Mouse (Mus musculus) frontal cortex, postnatal 36 days (tissue): ENCODE measurements around the gene Wdr20.

ENCODE experiments used
- DNase-seq, 2 experiments: peaks; one replicate each; pipeline ENCODE4 v3.0.0; 2022; ENCODE audit warnings: low spot score in 2 of 2

The Wdr20 gene

DNA sequence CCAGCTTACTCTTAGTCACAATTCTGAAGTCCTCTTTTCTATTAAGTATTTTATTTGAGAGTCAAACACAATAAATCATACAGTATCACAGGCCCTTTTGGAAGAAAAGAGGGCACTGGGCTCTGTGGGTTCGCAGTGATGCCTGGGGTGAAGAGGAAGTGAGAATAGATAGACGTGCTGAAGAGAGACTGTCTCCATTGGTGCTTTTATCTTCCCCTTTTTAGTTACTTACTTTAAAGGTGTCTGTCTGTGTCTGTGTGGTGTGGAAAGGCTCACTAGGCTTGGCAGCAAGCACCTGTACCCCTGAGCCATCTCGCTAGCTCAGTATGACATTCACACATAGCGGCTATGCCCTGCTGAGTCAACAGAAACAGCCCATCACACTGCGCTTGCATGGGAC, 40.1 kb downstream of the Wdr20 start:
- no peak for DNase-seq

GRCm38 (mm10) chr12:110779296-110779695, 41.6 kb downstream of the Wdr20 start:
- DNase-seq = no peak

DNA sequence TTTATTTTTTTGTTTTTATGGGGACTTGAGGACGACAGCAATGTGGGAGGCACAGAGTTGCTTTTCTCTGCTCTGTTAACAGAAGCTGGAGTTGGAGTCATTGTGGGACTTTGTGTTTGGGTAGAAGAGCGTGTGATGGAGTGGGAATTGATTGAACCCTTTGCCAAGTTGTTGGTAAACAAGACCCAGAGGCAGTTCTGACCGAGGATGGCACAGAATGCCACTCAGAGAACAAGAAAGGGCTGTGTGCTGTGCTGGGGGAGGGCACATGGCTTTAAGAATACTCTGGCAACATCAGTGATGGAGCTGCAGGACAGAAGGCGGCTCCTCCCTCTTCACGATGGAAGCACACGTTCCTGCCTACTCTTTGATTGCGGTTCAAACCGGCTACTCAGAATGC, 43.4 kb downstream of the Wdr20 start:
- DNase-seq = no peak

DNA sequence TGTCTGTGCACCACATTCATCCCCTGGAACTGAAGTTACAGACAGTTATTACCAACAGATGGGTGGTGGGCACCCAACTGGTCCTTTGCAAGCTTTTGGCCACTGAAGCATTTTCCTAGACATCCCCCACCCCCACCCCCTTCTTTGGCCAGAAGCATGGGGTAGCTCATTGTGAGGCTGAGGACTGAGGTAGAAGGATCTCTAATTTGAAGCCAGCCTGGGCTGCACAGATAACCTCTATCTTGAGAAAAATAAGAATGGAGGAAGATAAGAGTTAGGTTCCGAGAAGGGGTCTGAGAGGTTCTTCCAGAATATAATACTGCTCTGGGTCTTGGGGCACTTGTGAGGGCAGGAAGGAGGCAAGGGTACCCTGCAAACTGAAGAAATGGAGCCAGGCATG, 44.5 kb downstream of the Wdr20 start:
- DNase-seq = no peak

GRCm38 (mm10) chr12:110784211-110784610, 46.5 kb downstream of the Wdr20 start:
- no peak for DNase-seq

DNA sequence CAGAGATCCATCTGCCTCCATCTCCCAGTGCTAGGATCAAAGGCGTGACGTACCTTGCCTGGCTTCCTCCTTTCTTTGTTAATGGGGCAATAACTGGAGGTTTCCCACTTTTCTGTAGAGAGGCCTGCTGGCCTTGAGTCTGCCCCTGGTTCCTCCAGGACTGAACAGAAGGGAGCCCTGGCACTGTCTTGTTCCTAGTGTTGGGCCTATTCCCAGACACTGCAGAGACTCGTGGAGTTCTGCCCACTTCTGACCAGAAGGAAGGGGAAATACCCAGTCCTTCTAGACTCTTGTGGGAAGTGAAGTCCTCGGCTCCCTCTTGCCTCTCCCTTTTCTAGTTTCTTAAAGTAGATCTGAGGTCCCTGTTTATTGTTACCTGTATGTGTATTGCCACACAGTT, 48.5 kb downstream of the Wdr20 start:
- no peak for DNase-seq

DNA sequence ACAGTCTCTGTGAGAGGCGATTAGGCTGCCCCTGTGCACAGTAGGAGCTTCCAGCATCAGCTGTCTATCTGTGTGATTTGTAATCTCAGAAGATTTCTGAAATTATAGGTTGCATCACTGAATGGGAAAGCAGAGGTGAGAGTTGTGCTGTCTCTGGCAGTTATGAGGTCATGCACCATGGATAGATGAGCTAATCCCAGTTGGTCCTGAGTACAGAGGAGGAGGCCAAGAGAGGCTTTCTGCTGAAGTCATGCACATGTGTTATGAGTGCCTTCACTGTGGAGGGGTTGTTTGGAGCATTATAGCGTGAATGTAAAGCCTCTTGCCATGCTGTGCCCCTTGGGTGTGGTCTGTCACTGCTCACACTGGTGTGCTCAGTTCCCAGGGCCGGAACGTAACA, 52.8 kb downstream of the Wdr20 start:
- no peak for DNase-seq

- no peak for DNase-seq
These were observed 53.3 kb downstream of the Wdr20 start for GRCm38 (mm10) chr12:110791026-110791425.

DNA sequence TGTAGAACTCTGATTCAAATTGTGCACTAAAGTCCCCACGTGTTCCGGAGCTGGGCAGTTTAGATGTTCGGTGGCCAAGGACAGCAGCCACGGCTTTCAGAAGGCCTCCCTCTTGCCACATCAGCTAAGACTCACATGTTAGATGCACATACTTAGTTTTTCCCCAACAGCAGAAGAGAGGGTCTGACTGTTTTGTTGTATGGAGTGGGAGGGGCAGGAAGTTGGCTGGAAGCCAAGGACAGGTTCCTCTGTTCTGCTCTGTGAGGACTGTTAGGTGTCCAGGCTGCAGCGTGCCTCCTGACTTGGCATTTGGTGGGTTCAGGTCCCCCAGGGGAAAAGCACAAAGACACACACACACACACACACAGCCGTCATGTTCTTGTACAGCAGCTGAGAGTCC, 57.3 kb downstream of the Wdr20 start:
- no peak for DNase-seq

DNA sequence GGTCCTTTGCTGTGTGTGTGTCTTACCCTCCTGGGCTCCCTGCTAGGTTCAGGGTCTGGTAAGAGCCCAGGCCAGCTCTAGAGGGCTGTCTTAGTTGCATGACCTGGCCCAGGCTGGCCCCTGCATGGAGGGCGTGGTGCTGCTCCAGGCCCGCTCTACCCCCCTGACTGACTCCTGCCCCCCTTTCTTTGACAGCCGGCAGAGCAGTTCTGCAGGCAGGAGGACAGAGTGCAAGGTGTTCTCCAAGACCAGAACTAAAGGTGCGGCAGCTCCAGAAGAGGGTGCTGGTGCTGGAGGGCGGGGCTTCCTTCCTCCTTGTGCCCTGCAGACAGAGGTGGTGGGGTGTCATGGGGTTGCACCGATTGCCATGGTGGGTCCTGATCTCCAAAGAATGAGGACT, 59.0 kb downstream of the Wdr20 start:
- DNase-seq = no peak

DNA sequence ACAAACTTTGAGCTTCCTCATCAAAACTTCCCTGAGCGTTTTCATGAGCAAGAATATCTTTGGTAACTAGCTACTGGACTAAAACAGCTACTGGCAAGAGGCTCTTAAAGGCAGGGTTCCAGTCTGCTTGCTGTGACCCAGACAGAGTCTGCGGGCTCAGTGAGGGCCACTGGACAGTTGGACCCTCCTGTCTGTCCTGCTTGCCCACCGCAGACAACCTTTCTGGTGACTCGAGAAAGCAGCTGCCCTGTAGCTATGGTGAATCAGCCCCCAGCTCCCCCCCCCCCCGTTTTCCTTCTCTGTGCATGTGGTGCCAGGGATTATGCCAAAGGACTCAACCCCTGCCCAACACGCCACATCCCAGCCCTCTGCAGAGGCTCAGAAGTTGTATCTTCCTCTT, 59.5 kb downstream of the Wdr20 start:
- DNase-seq = no peak

GRCm38 (mm10) chr12:110797842-110798431, 60.2 kb downstream of the Wdr20 start:
- DNase-seq = no peak

- DNase-seq = no peak
These were observed 61.5 kb downstream of the Wdr20 start for GRCm38 (mm10) chr12:110799226-110799625.

DNA sequence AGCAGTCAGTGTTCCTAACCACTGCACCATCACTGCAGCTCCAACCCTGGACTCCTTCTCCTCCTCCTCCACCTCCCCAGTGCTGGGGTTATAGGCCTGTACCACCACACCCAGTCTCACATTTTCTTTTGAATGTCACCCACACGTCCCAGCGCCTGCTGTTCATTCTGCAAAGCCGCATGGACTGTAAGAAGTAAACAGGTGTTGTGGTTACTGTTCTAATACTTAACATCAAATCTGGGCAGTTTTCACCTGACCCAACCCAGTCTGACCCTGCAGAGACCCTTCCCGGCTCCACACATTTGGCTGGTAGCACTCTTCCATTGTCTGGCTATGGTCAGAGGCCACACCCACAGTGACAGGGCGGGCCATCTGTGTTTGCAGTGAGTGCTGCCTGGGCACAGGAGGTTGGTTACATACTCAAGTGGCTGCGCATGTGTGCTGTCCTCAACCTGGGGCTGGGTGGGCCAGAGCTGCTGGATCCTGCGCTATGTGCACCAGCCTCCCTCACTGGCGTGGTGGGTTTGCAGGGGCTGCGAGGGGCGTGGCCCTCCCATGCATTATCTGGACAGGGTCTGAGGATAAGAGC, 64.2 kb downstream of the Wdr20 start:
- no peak for DNase-seq

DNA sequence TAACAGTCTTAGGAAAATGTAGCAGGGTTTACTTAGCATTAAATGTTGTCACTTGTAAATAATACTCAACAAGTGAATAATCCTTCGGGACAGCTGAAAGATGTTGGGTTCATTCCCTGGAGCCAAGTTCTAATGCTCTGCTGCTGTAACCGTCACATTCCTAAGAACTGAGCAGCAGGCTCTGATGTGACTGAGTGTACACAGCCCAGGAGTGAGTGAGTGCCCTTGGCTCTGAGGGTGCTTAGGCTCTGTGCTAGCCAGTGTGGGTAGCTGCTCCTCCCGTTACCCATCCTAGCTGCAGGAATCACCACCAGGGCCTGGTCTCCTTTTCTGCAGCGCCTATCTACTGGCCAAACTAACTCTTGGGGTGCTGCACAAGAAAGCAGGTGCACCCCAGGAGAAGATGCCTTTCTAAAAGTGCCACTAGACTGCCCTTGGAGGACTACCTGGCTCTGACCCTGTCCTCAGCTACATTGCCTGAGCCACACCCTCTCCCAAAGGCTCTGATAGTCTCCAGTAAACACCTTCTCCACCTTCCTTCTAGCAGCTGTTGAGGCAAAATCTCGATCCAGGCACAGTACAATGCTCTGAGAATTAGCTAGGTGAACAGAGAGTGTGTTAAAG, 65.0 kb downstream of the Wdr20 start:
- no peak for DNase-seq

- DNase-seq = no peak
These were observed 66.5 kb downstream of the Wdr20 start for GRCm38 (mm10) chr12:110804261-110804660.

- DNase-seq = no peak
These were observed 68.7 kb downstream of the Wdr20 start for GRCm38 (mm10) chr12:110806301-110806970.

- DNase-seq = no peak
These were observed 70.7 kb downstream of the Wdr20 start for GRCm38 (mm10) chr12:110808430-110808829.

- no peak for DNase-seq
These were observed 71.1 kb downstream of the Wdr20 start for GRCm38 (mm10) chr12:110808848-110809247.

DNA sequence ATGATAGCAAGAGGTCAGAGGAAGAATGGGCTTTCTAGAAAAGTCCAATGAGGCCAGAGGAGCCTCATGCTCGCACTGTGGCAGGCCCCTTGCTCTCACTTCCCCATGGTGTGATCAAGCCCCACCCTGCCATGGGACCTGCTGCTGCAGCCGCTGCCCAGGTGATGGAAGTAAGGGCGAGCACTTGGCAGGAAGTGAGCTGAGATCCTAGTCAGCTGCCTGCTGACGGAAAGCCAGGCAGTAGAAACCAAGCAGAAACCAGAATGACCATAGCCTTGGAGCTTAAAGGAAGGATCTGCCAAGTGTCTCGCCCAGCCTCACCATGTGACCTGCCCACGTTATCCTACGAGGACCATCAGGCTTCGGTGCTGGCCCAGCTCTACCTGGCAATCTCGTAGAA, 75.4 kb downstream of the Wdr20 start:
- DNase-seq = no peak

GRCm38 (mm10) chr12:110813624-110814023, 75.9 kb downstream of the Wdr20 start:
- no peak for DNase-seq

- DNase-seq = no peak
These were observed 77.2 kb downstream of the Wdr20 start for GRCm38 (mm10) chr12:110814924-110815323.

- no peak for DNase-seq
These were observed 79.1 kb downstream of the Wdr20 start for GRCm38 (mm10) chr12:110816833-110817232.
